26 mouse cellular contexts compared by ENCODE assay signal in the genomic region with DNA sequence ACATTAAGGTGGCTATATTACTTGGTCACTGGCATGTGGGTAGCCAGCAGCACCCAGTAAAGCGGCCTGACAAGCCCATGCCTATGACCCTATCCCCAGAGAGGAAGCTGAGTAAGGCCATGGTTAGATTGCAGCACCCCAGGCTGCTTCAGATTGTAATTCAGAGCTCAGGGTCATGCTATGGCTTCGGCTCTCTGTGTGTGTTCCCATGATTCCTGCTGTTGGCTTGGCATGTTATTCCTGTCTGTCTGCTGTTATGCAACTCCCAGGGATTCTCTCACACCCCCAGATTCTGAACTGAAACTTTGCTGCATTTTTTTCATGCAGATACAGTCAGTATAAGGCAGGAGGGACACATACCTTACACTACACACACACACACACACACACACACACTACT.
DNase-seq lines count a peak whose midpoint lies in the region; ATAC-seq lines count a peak whose summit lies in the region.
"Had no signal": no experiment of that assay in that cellular context is flagged by ENCODE, and none has a peak within 500 bp of the region (broad histone marks: within the 10 kb centered on the region; RNA-seq: fewer than 3 reads in every experiment).

No protein-coding gene starts in this region.

- H3K36me3 ChIP-seq in limb, embryonic 15.5 days = no peaks in the 10 kb centered on the region
- no peaks in the 10 kb centered on the region for H3K36me3 ChIP-seq in limb, embryonic 10.5 days
- H3K36me3 ChIP-seq in forebrain, embryonic 12.5 days (replicated peaks) = no peaks in the 10 kb centered on the region
- H3K36me3 ChIP-seq: embryonic facial prominence, embryonic 12.5 days; embryonic facial prominence, embryonic 15.5 days; heart, embryonic 10.5 days; heart, embryonic 13.5 days had no signal

- WGBS in limb, embryonic 15.5 days = 44% methylated on average over 2 of the region's 2 CpGs
- WGBS in limb, embryonic 10.5 days = 90% methylated on average over 2 of the region's 2 CpGs
- WGBS in forebrain, embryonic 12.5 days = 86% methylated on average over 2 of the region's 2 CpGs

- H3K27me3 ChIP-seq in limb, embryonic 15.5 days = no peaks in the 10 kb centered on the region
- H3K27me3 ChIP-seq in limb, embryonic 10.5 days (ENCODE audit: low read depth, poor library complexity, severe bottlenecking) = no peaks in the 10 kb centered on the region
- no peaks in the 10 kb centered on the region for H3K27me3 ChIP-seq in forebrain, embryonic 12.5 days
- H3K27me3 ChIP-seq: embryonic facial prominence, embryonic 12.5 days; embryonic facial prominence, embryonic 15.5 days; forebrain, embryonic 13.5 days; heart, embryonic 13.5 days had no signal

- no peak for DNase-seq in frontal cortex, adult 2 months (ENCODE audit: extremely low spot score in 1 of 2, low spot score in 1 of 2)
- no peak for DNase-seq in limb, embryonic 10.5 days (ENCODE audit: low spot score)
- peak; percentile 68 for DNase-seq in fat pad, adult 2 months (ENCODE audit: extremely low read depth, low read depth, low spot score)
- DNase-seq: adrenal gland, postnatal 10 days; cerebellum, adult 11 months; cerebellum, adult 2 months; cerebellum, adult 9-11 months; cerebellum, postnatal 25 days; gastrocnemius, postnatal 25 days; heart, adult 18-20 months; heart, postnatal 14 days; heart, postnatal 4 days had no signal

- no peak overlapping the region for H3K4me2 ChIP-seq in limb, embryonic 15.5 days
- no peak overlapping the region for H3K4me2 ChIP-seq in forebrain, embryonic 12.5 days
- H3K4me2 ChIP-seq: embryonic facial prominence, embryonic 12.5 days; embryonic facial prominence, embryonic 15.5 days; forebrain, embryonic 13.5 days; heart, embryonic 13.5 days; hindbrain, embryonic 14.5 days had no signal

- H3K4me3 ChIP-seq in limb, embryonic 15.5 days = no peak overlapping the region
- H3K4me3 ChIP-seq in limb, embryonic 10.5 days = no peak overlapping the region
- H3K4me3 ChIP-seq in forebrain, embryonic 12.5 days (replicated peaks) = no peak overlapping the region
- H3K4me3 ChIP-seq: embryonic facial prominence, embryonic 12.5 days; embryonic facial prominence, embryonic 15.5 days; forebrain, embryonic 13.5 days; heart, embryonic 10.5 days; heart, embryonic 13.5 days had no signal

- peak; percentile 82 for ATAC-seq in frontal cortex, adult (ENCODE audit: low TSS enrichment)
- ATAC-seq in limb, embryonic 15.5 days (ENCODE audit: insufficient number of reproducible peaks, low FRiP score, low TSS enrichment, low read depth) = no peak
- no peak for ATAC-seq in forebrain, embryonic 12.5 days (ENCODE audit: low FRiP score)
- ATAC-seq: activated CD4-positive, CD25-positive, alpha-beta regulatory T cell, adult 4 months; forebrain, embryonic 13.5 days; forebrain, embryonic 16.5 days; hindbrain, postnatal 0 days; inflammation-experienced regulatory T-cells, adult 6 months; intestine, embryonic 16.5 days had no signal

- H3K9me3 ChIP-seq in limb, embryonic 15.5 days = no peaks in the 10 kb centered on the region
- H3K9me3 ChIP-seq in limb, embryonic 10.5 days (replicated peaks) = no peaks in the 10 kb centered on the region
- H3K9me3 ChIP-seq in forebrain, embryonic 12.5 days = no peaks in the 10 kb centered on the region
- H3K9me3 ChIP-seq: embryonic facial prominence, embryonic 12.5 days; embryonic facial prominence, embryonic 15.5 days; forebrain, embryonic 13.5 days; heart, embryonic 10.5 days; heart, embryonic 13.5 days had no signal

- H3K4me1 ChIP-seq in limb, embryonic 15.5 days = peaks cover 11% of the 10 kb centered on the region
- H3K4me1 ChIP-seq in limb, embryonic 10.5 days = peaks cover 5% of the 10 kb centered on the region
- H3K4me1 ChIP-seq in forebrain, embryonic 12.5 days = no peaks in the 10 kb centered on the region
- H3K4me1 ChIP-seq: embryonic facial prominence, embryonic 15.5 days; heart, embryonic 10.5 days; heart, embryonic 13.5 days had no signal

- 0 out of 2 replicates have a peak overlapping the region, but pooled peaks have one; percentile 14 for H3K27ac ChIP-seq in limb, embryonic 15.5 days
- no peak overlapping the region for H3K27ac ChIP-seq in limb, embryonic 10.5 days
- no peak overlapping the region for H3K27ac ChIP-seq in forebrain, embryonic 12.5 days
- H3K27ac ChIP-seq: embryonic facial prominence, embryonic 12.5 days; embryonic facial prominence, embryonic 15.5 days; forebrain, embryonic 13.5 days; heart, embryonic 10.5 days; heart, embryonic 13.5 days; hindbrain, embryonic 14.5 days; hindbrain, postnatal 0 days had no signal

- no peak overlapping the region for H3K9ac ChIP-seq in limb, embryonic 15.5 days
- H3K9ac ChIP-seq in forebrain, embryonic 12.5 days = no peak overlapping the region
- H3K9ac ChIP-seq: embryonic facial prominence, embryonic 12.5 days; embryonic facial prominence, embryonic 15.5 days; forebrain, embryonic 13.5 days; heart, embryonic 13.5 days; hindbrain, embryonic 14.5 days had no signal
